Mouse (Mus musculus) thymus, adult 18-20 months (tissue): ENCODE measurements around the gene Lrtm1.

Source experiments
- DNase-seq, 2 experiments: peaks; one replicate each; pipeline ENCODE4 v3.0.0; 2022; ENCODE audit warnings: mixed read lengths in 2 of 2

Gene Lrtm1

GRCm38 (mm10) chr14:29017883-29018282 is at the start of gene Lrtm1:
Gene Lrtm1 (plus strand): TSS chr14:29018208.
- no peak for DNase-seq

DNA sequence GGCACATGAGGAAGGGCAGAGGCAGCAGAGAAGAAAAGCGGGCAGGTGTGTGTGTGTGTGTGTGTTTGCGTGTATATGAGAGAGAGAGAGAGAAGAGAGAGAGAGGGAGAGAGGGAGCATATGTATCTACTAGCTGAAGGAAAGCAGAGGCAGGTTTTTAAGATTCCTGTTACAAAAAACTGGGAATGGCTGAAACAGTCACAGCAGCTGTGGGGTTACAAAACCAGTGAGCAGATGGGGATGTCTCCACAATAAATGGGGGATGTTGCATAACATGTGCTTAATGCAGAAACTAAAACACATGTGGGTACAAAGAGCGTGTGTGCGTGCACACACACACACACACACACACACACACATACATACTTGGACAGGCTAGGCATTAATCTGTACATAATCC is 48.8 kb upstream of the Lrtm1 start:
- no peak for DNase-seq

- DNase-seq: no peak
These were observed 45.4 kb upstream of the Lrtm1 start for GRCm38 (mm10) chr14:28972620-28973019.

DNA sequence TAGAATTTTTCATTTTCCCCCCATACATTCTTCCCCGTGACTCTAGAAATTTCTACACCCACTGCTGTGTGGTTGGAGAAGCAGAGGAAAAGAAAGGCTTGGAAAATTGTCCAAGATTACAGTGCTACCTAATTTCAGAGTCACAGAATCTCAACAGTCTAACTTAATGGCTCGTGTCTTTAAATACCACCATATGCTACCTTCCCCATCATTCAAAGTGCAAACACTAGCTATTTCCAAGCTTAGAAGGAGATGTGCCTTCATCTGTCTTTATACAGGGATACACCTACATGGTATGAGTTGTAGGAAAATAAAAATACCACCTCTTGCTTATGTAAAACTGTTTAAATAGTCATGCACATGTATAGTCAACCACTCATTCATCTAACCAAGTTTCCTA is 38.8 kb upstream of the Lrtm1 start:
- DNase-seq: no peak

- DNase-seq: no peak
These were observed 37.5 kb upstream of the Lrtm1 start for GRCm38 (mm10) chr14:28980482-28980881.

GRCm38 (mm10) chr14:28984276-28984675 is 33.7 kb upstream of the Lrtm1 start:
- DNase-seq: no peak

DNA sequence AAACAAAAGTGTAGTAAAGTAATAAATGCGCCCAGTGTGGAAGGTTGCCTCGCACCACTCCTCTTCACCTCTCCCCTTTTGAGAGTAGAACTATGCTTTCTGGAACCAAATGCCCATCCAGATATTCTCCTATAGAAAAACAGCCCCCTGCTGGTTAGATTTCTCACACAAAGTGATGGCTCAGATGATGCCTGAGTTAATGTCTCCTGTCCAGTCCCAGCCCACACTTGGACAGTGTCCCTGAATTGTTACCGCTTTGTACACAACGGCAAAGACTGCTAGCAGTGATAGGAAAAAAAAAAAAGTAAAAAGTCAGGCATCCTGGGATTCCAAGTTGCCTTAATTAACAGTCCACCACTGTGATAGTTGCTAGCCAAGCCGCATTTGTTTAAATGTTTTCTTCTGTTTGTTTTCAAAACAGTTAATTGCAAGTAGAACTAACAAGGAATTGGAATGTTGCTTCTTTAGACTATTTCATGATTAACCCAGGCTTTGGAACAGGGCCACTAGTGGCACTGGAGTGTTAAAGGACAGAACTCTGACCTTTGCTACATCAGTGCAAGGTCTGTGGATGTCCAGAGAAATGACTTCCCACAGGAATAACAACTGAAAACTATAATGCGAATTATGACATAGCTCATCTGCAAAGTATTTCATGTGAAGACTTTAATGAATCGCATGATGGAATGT is 29.7 kb upstream of the Lrtm1 start:
- DNase-seq: no peak

- DNase-seq: no peak
These were observed 21.4 kb upstream of the Lrtm1 start for GRCm38 (mm10) chr14:28996569-28996968.

GRCm38 (mm10) chr14:29005228-29005840 is 12.7 kb upstream of the Lrtm1 start:
- no peak for DNase-seq

DNA sequence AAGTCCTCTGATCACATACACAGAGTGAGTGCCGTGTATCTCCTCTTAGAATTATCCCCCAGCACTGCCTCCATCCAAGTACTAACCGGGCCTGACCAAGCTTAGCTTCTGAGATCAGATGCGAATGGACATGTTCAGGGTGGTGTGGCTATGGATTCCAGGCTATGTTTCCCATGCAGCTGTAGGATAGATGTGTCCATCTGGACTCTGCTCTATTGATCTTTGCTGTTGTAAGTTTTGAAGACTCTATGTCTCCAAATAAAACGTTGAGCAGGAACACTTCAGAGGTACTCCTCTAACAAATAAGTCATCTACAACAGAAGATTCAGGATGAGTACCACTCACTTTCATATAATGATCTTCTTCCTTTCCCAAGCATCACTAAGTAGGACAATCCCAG is 8.4 kb upstream of the Lrtm1 start:
- no peak for DNase-seq

DNA sequence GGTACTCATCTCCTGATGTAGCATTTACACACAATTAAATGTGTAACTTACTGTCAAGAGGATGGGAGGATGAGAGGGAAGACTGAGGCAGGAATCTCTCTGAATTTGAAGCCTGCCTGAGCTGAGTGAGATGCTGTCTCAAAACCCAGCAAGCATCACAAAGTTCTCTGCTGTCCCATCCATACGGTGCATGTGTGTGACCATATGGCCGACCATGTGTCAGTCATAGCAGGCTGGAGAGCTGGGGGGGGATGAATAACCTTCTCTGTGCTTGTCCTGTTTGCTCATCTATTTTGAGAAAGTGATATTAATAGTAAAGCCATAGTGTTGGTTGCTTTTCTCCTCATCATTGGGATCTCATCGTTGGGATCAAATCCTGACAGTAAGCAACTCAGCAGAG is 4.8 kb upstream of the Lrtm1 start:
- DNase-seq: no peak

DNA sequence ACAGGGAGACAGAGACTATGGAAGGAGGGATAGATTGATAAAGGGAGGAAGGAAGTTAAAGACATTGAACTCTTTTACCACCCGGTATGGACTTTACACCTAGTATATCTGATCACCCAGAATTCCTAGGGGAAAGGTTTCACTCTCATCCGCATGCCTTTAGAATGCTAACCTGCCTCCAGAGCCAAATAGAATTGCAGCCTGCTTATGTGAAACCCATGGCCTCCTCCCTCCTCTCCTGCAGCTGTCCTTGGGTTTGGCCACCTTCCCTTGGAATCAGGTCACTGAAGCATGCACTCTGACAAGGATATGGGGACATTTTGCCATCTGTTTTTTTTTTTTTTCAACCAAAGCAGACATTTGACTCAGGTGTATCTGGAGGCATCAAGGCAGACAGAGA is 3.3 kb upstream of the Lrtm1 start:
- no peak for DNase-seq

- DNase-seq: no peak
These were observed 2.1 kb upstream of the Lrtm1 start for GRCm38 (mm10) chr14:29015896-29016295.

DNA sequence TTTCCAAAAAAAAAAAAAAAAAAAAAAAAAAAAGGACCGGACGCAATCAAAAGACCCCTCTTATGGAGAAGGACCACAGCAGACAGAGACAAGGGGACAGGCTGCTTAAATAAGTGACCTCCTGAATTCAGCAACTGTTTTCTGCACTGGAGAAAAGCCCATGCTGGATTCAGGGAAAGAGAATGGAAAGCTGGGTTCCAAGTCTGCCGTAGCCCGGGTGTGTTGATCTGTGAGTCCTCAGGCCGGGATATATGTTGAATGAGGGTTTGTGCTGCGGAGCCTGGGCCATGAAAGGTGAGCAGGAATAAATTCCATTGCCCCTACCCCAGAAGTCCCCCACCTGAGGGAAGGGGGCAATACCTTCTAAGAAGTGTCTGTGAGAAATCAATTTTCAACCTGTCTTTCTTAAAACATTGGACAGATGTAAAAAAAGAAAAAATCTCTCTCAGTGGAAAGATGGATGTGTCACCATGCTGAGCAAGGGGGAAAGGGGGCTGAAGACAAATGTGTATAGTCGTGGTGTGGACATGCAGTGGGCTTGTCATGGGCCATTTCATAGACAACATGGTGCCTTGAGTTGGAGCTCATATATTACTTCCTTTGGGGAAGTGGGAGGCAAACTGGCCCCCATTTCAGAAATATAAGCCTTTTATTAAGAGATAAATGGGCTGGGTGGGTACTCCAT is 450 bp downstream of the Lrtm1 start:
- DNase-seq: no peak

DNA sequence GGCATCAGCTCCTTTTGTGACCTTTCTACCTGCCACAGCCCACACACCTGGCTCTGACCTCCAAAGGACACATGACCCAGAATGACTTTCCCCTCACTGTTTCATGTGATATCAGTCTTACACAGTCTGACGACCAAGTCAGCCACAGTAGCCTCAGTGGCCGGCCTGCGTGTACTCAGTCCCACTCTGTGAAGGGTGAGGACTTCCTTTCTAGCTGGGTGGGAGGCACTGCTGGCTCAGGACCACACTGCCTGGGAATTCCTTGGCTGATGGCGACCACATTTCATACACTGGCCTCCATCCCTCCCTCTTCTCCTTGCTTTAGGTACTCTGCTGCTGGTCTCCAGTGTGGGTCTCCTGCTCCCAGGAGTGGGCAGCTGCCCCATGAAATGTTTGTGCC is 3.3 kb downstream of the Lrtm1 start:
- no peak for DNase-seq

DNA sequence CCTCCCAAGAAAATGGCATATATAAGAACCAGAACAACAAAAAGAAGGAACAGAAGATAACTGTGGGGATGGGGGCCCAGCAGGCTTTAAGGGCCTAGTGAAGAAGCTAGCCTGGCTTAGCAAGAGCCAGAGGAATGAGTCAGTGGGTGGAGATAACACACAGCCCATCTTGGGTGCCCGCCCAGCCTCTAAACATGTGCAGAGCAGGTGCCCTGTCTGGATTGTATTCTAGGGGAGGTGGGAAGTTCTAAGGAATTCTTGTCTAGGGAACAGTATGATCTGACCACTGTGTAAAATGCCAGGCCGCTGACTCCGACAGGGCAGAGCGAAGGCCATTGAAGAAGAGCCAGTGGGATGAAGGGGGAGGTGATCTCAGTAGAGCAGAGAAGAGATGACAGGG is 5.2 kb downstream of the Lrtm1 start:
- DNase-seq: no peak

DNA sequence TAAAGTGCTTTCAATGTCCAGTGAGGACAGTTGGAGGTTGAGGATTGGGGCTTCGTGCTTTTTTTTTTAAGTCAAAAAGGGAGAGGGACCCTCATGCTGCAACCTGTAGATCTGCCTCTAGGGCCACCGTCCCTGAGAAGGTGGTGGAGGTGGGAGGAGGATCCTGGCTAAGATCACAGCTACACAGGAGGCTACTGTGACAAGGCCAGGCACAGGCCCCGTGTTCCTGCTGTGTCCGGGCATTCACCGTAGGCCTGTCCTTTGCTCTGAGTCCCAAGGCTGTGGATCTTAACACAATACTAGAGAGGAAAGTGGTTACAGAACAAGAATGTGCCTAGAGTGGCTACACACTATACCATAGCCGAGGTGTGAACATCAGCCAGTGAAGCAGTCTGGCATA is 7.3 kb downstream of the Lrtm1 start:
- DNase-seq: no peak

DNA sequence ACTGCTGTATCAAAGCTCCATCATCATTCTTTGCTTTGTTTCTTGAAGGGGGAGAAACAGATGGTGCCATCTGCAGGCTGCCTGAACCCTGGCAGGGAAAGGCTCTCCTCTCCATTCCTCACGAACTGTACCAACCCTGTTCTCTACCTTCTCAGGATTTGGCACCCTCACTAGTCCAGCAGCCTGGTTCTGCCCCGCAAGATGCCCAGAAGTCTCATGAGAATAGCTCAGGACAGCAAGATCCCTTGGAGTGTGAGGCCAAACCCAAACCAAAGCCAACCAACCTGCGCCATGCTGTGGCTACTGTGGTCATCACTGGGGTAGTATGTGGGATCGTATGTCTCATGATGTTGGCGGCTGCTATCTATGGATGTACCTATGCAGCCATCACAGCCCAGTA is 9.3 kb downstream of the Lrtm1 start:
- no peak for DNase-seq

- DNase-seq: no peak
These were observed 10.5 kb downstream of the Lrtm1 start for GRCm38 (mm10) chr14:29028391-29029106.

DNA sequence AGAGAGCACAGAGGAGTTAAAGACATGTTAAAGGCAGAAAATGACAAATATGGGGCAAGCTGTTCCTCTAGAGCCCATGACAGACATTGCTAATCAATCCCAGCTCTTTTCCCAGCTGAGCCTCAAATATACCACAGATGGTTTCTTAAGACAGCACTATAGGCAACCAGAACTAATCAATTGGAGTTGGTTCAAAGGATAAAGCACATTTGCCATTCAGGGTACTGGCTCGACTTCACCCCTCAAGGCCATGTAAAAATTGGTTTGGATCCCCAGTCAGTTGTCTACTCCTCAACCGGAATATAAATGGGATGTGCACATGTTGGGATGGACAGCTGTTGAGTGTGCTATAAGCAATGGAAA is 11.1 kb downstream of the Lrtm1 start:
- no peak for DNase-seq

GRCm38 (mm10) chr14:29029896-29030420 is 11.9 kb downstream of the Lrtm1 start:
- no peak for DNase-seq

- DNase-seq: no peak
These were observed 12.5 kb downstream of the Lrtm1 start for GRCm38 (mm10) chr14:29030519-29030918.

GRCm38 (mm10) chr14:29031858-29032395 is 13.9 kb downstream of the Lrtm1 start:
- no peak for DNase-seq
